Mouse (Mus musculus): ENCODE results near the gene Armc12.

GRCm38 (mm10) chr17:28495832-28496231, 34.8 kb upstream of the Armc12 start:
- no peak for TF ChIP-seq POLR2A (IDR thresholded peaks at IDR 0.05; ENCODE audit: borderline replicate concordance, extremely low read depth, insufficient read depth, insufficient read length, poor library complexity, severe bottlenecking)
- TF ChIP-seq CTCF (IDR thresholded peaks at IDR 0.05; ENCODE audit: borderline replicate concordance, extremely low read depth, insufficient read depth, insufficient read length) = no peak

All from brain, embryonic 14.5 days (tissue).